Mouse (Mus musculus): ENCODE measurements at regions not wholly inside any gene's neighbourhood (a gene's known extent, or its start where the extent isn't known, plus 50 kb on each side); places are given as distances from the start of the nearest gene placed in this dataset.
A peak's percentile ranks its signal among the peaks of the same experiment; 100 is the strongest.

DNA sequence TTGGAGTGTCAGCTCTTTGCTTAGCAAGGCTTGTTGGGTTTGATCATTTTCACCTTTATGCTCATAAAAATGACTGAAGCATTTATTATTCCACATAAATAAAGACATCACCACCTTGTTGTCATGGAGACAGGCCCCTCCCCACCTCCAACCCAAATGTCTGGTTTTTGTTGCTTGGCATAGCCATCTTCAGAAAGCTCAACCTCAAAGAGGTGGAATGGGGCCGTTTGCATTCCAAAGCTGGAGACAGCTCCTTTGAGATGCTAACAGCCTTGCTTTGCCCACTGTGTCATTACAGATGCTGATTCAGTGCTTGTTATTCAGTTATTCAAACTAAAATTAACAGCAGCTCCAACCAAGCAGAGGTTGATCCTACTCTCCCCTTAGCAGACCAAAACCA, 51.9 kb upstream of the Lgalsl start:
- no peak for DNase-seq

DNA sequence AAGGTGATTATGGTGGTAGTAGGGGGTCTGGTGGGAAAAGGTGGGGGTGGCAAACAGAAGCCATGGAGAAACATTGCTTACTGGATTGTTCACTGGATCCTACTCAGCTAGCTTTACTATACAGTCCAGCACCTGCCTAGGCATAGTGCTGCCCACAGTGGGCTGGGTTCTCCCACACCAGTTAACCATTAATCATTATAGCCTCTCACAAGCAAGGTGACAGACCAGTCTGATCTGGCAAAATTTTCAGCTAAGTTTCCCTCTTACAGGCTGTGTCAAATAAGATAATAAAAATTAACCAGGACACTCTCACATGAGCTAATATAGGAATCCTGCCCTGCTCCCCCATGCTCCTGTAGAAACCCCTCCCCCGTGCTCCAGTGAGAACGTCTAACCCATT, 53.1 kb upstream of the Lgalsl start:
- DNase-seq = no peak

DNA sequence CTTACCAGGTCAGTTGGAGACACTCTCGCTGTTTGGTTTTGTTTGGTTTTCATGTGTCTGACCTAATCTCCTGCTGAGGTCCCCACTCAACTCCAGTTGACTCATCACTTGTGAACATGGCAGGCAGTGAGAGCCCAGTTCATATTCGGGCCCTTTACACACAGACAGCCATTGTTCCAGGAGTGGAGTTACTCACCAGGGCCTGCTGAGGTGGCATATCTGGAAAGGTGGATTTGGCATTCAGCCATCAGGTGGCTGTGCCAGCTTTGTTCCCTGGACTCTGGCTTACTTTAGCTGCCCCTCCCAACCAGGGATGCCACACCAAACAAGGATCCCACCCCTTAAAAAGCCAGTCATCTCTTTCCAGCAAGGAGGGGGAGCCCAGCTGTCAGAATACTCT, 56.2 kb upstream of the Lgalsl start:
- DNase-seq = no peak

DNA sequence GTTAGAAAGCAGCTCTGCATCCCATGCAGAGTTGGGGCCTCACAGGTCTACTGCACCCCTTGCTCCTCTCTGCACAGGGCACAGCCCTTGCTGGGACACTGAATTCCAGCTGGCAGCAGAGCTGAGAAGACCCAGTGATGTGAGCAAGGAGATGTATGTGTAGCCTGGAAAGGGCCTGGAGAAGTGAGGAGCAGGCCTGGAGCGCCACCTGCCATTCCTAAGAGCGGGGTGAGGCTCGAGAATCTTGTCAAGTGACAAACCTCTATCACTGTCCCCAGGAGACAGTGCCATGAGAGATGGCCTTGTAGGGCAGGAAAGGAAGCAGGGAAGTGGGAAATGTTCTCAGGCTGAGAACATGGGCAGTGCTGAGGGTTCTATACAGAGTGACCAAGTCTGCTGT, 59.6 kb upstream of the Lgalsl start:
- DNase-seq = no peak

DNA sequence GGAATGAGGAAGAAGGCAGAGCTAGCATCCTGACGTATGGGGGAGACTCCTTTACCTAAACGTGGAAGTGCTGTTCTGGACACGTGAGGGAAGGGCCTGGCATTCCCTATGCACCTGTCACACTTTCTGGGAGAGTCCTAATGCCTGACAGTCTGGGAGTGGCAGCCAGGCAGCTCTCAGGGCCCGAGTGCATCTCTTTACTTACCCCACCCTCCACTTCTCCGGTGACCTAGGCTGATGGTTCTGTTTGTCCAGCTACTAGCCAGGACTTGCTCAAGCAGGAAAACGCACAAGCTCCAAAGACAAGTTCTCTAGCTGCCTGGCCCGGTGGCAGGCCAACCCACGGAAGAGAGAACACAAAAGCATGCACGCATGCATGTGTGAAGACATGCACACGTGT, 60.9 kb upstream of the Lgalsl start:
- DNase-seq = no peak

DNA sequence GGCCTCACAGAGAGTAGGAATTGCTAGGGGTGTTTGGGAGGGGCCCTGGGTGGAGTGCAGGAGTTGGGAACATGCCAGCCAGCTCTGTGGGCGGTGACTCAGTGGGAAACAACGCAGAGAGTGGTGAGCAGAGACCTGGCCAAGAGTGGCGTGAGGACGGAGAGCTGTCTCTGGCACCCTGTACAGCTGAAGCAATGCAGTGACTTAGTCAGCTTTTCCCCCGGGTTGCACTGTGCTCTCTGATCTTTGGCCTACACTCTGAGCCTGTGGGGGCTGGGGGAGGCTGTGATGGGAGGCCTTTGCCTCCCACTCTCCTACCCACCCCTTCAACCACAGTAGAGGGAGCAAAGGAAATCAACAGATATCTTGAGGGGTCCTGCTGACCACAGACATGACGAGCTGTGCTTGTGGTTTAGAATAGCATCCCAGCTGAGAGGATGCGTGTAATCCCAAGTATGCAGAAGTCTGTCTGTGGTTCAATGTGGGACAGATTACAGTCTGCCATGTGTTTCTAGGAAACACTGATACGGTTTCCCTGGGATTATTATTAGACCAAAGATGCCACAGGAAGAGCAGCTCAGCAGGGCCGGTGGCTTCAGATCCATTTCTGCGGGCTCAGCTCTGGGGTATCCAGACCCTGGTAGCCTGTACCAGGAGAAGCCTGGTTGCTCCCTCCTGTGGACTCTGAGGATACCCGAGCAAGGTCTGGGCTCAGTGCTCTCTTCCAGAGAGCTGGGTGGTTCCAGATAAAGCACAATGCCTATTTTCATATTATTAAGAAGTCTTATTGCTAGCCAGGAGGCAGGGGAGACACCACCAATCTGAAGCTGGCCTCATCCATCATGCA, 65.6 kb upstream of the Lgalsl start:
- DNase-seq = no peak

DNA sequence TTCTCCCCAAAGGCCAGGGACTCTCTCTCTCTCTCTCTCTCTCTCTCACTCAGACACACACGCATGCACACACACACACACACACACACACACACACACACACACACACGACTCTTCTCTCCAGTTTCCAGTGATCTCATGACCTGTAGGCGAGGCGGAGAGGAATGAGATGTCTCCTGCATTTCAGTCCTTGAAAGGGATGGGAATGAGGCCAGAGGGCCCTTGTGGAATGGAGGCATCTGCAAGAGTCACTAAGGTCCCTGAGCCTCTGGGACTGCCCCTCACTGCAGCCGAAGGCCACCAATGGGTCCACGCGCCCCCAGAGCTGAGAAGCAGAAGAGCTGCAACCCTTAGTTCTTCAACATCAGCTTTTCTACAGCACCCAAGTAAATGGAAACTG, 66.6 kb upstream of the Lgalsl start:
- no peak for DNase-seq

DNA sequence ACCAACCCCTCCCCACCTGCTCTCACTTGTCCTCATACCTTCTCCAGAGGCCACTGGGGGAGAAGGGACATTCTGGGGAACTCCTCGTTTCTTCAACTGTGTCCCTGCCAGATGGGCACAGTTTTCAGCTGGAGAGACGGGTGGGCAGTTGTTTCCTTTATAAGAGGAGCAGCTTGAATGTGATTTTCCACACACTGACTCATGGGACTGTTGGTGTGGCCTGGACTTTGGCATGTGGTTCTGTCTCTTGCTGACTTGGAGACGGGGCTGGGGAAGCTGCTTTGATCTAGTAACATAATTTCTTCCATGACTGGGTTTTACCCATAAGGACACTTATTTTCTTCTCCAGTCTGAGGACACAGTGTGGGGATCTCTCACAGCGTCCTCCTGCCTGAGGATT, 67.7 kb upstream of the Lgalsl start:
- DNase-seq = no peak

DNA sequence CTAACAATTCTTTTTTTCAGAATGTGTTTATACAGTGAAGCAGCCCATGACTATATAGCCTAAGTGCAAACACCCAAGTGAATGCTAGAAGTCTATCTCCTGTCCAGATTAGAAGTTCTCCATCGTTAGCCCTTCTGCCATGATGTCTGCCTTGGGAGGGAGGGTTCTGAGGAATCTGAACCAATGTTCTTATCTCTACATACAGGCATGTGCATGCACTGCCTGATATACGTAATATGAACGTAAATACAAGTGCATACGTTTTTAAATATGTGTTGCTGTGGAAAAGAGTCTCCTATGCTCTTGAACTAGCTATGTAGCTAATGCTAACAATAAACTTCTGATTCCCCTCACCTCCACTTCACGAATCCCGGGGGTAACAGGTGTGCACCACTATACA, 68.9 kb upstream of the Lgalsl start:
- DNase-seq = no peak

DNA sequence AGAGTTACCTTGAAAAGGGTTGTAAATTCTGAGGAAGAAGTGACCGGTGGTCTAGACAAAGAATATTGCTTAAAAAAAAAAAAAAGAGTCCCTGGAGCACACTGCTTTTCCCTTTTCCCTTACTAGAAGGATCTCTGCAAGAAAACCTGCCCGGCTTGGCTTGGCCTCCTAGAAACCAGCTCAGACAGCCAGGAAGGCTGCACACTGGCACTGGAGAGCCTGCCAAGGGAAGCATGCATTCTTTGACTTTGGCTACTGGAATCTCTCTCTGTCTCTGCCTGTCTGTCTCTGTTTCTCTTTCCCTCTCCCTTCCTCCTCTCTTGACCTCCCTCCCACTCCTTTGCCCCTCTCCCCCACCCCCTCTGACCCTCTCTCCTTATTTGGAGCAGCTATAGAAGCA, 71.1 kb upstream of the Lgalsl start:
- DNase-seq = no peak

DNA sequence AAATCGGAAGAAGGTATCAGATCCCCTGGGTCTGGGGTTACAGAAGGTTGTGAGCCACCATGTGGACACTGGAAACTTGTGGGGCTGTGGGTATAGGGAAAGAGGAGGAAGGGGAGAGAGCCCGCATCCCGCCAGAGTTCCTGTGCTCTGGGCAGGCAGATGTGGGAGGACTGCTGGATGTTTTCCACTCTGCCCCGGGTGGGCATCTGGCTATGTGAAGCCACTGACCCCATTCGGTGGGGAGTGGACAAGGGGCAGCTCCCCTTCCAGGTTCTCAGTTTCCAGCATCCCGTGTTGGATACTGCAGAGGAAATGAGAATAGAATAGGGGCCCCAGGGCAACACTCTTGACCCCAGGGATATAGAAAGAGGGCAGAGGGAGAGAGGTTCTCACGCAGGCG, 72.1 kb upstream of the Lgalsl start:
- DNase-seq = no peak

DNA sequence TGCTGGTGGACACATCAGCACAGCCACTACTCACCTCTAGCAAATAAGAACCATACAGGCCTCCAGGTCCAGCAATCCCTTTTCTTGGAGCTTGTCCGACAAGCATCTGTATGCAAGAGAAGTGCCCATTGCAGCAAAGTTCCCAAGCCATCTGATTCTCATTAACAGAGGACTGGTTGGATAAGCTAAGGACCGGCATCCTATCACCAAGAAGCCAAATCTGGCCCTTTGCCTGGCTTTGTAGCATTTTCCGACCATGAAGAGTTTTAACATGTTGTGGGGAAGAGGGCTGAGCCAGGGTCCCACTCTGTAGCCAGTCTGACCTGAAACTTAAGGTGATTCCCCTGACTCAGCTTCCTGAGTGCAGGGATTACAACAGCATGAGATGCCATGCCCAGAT, 77.1 kb upstream of the Lgalsl start:
- no peak for DNase-seq

DNA sequence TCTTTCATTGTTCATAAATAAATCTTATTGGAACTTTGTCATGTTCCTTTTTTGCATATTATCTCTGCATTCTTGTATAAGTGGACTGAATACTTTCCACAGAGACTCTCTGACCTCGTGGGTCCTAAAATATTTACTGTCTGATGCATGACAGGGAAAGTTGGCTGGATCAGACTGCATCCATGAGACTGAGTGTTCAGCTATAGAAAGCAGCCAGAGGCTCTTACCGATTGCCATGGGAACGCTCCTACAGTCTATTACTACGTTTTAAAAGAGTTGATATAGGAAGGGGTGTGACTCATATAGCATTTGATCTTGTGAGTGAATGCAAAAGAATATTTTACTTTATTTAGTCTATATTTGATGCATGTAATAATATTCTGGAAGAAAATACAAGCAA, 77.6 kb upstream of the Lgalsl start:
- DNase-seq = no peak

DNA sequence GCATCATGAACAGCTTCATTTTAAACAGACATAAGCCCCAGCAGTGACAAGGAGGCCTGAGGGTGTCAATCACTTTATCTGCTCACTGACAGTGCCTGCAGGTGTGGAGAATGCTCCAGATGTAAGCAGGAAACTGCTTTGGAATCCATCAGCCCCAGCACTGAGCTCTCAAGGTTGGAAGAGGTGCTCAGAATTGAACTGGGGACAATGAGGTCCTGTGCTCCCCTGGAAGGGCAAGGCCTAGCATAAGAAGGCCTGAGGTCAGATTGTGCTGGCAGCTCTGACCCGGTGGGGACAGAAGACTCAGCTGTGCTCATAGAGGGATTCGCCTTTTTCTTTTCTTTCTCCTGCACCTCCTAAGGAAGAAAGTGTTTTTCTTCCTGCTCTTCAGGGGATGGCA, 82.2 kb upstream of the Lgalsl start:
- DNase-seq = no peak

DNA sequence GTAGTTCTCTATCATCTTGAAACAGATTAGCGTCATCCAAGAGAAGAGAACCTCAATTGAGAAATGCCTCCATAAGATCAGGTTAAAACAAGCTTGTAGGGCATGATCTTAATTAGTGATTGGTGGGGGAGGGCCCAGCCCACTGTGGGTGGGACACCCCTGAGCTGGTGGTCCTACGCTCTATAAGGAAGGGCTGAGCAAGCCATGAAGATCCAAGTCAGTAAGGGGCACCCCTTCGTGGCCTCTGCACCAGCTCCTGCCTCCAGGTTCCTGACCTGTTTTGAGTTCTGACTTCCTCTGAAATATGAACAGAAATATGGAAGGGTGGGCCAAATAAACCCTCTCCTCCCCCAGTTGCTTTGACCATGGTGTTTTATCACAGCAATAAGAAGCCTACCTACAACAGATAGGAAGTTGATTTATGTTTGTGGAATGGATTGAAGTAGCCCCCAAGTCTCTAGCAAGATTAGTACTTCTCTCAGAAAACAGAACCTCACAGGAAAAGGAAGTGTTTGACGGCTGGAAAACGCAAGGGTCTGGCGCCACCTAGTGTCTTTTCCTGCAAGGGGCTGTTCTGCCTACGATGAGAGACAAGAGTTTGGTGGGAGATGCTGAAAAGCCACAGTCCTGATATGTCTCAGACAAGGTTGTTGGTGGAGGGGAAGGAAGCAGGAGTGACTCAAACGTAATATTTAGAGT, 82.9 kb upstream of the Lgalsl start:
- peak; percentile 74 for DNase-seq

DNA sequence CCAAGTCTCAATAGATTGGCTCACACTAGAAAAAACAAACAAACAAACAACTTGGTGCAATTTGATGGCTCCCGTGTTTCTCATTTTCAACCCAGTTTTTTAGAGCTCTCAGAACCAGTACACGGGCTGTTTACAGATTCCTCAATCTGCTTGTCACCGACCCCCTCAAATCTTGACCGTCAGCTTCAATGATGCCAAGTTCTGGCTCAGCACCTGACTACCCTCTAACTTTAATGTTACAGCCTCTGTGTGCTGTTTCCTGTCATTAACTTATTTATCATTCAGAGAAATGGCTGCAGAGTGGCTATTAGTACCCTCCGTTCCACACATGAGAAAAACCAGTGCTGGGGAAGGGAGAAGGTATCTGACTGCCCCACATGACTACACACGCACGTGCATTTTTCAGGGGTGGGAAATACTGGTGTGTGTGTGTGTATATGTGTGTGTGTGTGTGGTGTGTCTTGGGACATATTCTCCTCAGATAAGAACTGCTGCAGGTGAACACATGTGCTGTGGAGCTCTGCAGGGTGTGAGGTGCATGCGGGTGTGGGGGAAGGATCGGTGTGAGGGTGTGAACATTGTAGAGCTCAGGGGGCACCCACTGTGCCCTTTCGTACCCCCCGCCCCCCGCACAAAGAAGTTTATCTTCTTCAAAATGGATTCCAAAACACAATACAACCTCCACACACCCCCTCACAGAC, 83.6 kb upstream of the Lgalsl start:
- no peak for DNase-seq

DNA sequence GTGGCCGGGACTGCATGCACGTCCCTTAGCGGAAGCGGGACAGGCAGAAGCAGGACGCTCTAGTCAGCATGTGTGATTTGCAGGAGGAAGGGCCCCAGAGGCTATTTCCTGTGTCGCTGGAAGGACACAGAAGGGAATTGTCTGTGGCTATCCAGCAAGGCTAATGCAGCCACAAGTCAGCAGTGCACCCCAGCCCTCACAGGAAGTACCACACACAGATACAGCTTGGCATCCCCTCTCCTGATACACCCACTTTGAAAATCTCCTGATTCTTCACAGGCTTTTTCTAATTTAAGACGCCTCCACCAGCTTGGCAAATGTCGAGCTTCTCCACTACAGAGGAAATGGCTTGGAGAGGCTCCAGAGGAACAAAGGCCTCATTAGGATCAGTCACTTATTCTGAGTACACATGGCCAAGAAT, 84.3 kb upstream of the Lgalsl start:
- no peak for DNase-seq

DNA sequence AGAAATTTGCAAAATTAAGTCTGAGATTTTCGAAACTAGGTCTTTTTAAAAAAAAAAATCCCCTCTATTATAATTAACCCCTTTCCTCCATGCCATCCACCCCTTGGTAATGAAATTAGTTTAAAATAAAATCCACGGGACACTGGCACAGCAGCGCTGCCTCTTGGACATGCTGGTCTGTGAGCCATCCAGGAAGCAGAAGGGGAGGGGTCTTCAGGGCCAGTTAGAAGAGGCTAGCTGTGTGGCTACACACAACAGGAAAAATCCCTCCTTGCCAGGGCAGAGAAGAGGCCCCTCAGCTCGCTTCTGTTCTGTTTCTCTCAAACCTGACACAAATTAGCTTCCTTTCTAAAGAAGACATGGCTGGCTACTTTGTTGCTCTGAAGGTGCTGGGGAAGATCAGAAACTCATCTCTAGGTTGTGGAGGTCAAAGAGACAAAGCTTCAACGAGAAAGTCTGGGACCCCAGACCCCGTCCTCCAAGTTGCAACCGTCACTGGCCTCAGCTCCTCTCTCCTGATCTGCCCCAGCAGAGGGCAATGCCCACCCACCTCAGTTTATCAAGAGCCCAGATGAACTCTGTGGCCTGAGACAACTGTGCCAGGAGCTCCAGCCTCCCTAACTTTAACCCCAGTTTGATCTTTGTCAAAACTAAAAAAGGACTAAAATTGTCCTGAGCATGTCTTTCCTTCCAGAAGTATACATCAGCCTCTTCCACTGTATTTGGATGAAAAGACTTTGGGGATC, 85.0 kb upstream of the Lgalsl start:
- no peak for DNase-seq

DNA sequence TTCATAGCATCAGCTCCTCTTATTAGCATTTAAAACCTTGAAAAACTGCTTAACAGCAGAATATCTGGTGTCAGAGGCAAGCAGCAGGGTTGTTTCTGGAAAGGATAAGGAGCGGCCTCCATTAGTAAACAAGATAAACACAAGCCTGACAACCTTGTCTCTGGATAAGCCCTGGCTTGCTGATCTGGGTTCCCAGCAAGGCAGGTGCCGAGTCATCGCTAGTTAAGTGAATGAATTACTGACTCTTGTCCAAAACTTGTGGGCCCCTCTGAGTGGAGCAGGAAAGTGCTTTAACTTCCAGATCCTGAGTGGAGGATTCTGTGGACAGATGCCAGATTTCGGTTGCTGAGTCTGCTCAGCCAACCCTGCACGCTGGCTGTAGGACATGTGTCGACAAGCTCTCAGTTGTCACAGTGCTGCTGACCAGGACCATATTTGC, 85.6 kb upstream of the Lgalsl start:
- no peak for DNase-seq

DNA sequence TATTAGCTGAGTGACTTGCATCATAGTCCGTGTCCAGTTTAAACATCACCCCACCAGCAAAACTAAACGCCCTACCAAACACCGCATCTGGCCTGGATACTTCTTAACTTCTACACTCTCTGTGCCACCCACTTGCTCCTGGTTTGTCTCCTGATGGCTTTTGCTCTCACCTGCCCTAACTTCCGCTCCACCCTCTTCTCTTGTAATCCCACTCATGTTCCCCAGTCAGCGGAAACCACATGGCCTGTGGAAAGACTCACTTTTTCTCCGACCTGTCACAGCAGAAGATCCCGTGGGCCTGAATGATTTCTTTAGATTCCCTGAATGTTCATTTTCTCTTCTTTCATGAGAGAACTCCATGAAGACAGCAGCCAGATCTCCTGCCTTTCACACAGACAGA, 86.1 kb upstream of the Lgalsl start:
- DNase-seq = no peak

DNA sequence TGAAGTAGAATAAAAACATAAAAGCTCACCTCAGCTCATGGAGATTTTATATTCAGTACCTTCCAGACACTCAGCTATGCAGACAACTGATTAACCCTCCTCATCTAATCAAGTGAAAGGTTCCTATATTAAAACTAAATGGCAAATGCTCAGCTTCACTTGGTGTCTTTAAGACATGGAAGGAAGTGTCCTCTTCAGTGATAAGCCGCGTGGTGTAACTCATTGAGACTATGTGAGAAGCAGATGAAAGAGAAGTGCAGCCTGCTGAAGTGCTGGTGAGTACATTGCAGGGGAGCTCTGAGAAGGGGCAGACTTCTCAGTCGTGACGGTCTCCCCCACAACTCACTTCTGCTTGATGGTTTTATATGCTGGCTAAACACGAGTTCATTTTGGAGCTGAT, 86.6 kb upstream of the Lgalsl start:
- no peak for DNase-seq

DNA sequence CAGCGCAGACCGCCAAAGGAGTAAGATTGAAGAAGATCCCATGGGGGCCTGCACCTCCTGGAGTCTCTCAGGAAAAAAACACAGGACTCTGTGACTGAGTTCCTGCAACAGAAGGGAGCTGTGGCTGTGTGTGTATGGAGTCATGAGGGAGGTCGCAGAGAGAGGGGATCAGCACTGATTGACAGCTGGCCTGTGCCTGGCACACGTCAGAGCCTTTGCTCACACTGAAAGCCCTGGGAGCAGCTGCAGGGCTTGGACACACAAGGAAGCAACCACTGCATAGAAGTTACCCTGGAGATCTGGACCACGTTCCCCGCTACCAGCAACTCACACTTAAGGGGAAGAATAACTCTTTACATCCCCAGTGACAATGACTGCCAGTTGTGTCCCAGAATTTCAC, 92.3 kb upstream of the Lgalsl start:
- no peak for DNase-seq

DNA sequence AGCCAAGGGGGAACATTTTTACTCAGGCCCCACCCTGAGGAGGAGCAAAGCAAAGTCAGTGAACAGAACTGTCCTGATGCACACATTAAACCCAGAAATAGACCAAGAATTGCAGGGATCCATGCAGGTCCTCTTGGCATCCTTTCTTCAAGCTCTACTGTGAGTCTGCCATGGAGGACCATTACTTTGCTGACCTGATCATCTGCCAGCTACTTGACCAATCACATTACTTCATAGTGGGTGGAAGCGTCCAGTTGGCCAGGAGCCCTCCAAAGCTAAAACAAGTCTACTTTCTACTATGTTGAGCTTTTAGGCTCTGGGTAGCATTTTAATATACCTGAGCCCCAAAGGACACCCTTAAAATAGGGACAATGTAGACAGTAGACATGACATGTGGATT, 98.6 kb upstream of the Lgalsl start:
- no peak for DNase-seq
